Mouse (Mus musculus): ENCODE measurements at regions not wholly inside any gene's neighbourhood (a gene's known extent, or its start where the extent isn't known, plus 50 kb on each side); places are given as distances from the start of the nearest gene placed in this dataset.

DNA sequence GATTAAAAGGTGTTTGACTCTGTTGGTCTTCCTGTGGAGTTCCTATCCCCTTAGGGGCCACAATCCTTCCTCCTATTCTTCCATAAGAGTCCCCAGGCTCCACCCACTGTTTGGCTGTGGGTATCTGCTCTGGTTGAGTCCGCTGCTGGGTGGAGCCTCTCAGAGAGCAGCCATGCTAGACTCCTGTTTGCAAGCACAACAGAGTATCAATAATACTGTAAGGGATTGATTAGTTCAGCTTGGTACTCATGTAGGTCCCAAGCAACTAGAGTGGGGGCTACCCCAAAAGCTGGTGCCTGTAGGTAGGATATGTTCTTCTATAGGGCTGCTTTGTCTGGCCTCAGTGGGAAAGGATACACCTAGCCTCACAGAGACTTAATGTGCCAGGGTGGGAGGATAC, 113.0 kb downstream of the Spata18 start:
- no peak overlapping the region for H3K4me3 ChIP-seq (ENCODE audit: insufficient read depth, low read depth, low read length)
- 81% methylated on average over 1 of the region's 1 CpGs for WGBS
- H3K27me3 ChIP-seq (ENCODE audit: control insufficient read depth, insufficient read depth, low read length): no peaks in the 10 kb centered on the region

DNA sequence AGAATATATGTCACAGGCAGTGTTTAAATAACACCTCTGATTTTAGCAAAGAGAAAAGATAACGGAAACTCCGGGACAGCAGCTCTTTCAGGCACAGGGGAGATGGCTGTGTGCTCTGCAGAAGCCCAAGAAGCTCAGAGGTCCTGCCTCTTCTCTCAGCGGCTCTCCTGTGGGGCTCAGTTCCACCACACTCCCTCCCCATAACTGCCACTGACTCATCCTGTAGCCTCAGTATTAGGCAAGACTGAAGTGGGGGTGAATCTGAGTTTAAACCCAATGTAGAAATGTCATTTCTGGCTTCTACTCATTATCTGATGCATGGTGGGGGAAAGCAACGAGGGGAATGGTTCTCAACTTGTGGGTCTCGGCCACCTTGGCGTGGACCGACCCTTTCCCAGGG, 114.3 kb downstream of the Spata18 start:
- H3K9ac ChIP-seq (ENCODE audit: low read depth, low read length): no peak overlapping the region
- H3K36me3 ChIP-seq (ENCODE audit: control insufficient read depth, insufficient read depth, low read length): no peaks in the 10 kb centered on the region
- H3K27ac ChIP-seq (replicated peaks; ENCODE audit: insufficient read depth, low read depth, low read length): no peak overlapping the region
- no peak for DNase-seq (ENCODE audit: extremely low read depth, low read depth, low spot score)
- 80% methylated on average over 7 of the region's 7 CpGs for WGBS
- no peaks in the 10 kb centered on the region for H3K27me3 ChIP-seq (ENCODE audit: control insufficient read depth, insufficient read depth, low read length)
- H3K4me1 ChIP-seq (ENCODE audit: control insufficient read depth, insufficient read depth, low read length): no peaks in the 10 kb centered on the region
- TF ChIP-seq POLR2A (IDR thresholded peaks at IDR 0.05; ENCODE audit: extremely low read depth, insufficient read depth, low read length) (no peak), CTCF (IDR thresholded peaks at IDR 0.05; ENCODE audit: low read depth, low read length) (no peak)
- no peaks in the 10 kb centered on the region for H3K79me2 ChIP-seq (ENCODE audit: control insufficient read depth, insufficient read depth, low read length)
- H3K4me3 ChIP-seq (ENCODE audit: insufficient read depth, low read depth, low read length): no peak overlapping the region

More for the DNA sequence above, 113.0 kb downstream of the Spata18 start:
- no peaks in the 10 kb centered on the region for H3K36me3 ChIP-seq (ENCODE audit: control insufficient read depth, insufficient read depth, low read length)
- H3K4me1 ChIP-seq (ENCODE audit: control insufficient read depth, insufficient read depth, low read length): no peaks in the 10 kb centered on the region
- H3K9ac ChIP-seq (ENCODE audit: low read depth, low read length): no peak overlapping the region
- TF ChIP-seq CTCF (IDR thresholded peaks at IDR 0.05; ENCODE audit: low read depth, low read length) (no peak), POLR2A (IDR thresholded peaks at IDR 0.05; ENCODE audit: extremely low read depth, insufficient read depth, low read length) (no peak)
- H3K79me2 ChIP-seq (ENCODE audit: control insufficient read depth, insufficient read depth, low read length): no peaks in the 10 kb centered on the region
- H3K27ac ChIP-seq (replicated peaks; ENCODE audit: insufficient read depth, low read depth, low read length): no peak overlapping the region
- DNase-seq (ENCODE audit: extremely low read depth, low read depth, low spot score): no peak

DNA sequence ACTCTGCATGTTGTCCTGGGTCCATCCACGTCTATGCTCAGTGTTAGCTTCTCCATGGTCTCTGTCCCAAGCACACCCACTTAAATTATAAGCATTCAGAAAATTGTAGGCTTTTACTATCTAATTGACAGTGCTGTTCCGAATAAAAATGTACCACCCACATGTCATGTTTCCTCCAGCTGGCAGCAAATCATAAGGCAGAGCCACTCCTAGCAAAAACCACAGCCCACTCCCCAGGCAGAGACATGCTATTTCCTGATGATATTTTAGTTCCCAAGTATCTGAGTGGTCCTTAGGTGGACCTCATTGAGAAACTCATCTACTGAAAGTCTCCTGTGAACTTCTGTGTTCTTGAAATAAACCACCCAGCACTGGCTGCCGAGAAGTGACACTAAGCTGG, 117.1 kb downstream of the Spata18 start:
- no peaks in the 10 kb centered on the region for H3K36me3 ChIP-seq (ENCODE audit: control insufficient read depth, insufficient read depth, low read length)
- no peak overlapping the region for H3K27ac ChIP-seq (replicated peaks; ENCODE audit: insufficient read depth, low read depth, low read length)
- H3K79me2 ChIP-seq (ENCODE audit: control insufficient read depth, insufficient read depth, low read length): no peaks in the 10 kb centered on the region
- H3K27me3 ChIP-seq (ENCODE audit: control insufficient read depth, insufficient read depth, low read length): no peaks in the 10 kb centered on the region
- TF ChIP-seq POLR2A (IDR thresholded peaks at IDR 0.05; ENCODE audit: extremely low read depth, insufficient read depth, low read length): no peak
- TF ChIP-seq CTCF (IDR thresholded peaks at IDR 0.05; ENCODE audit: low read depth, low read length): no peak
- DNase-seq (ENCODE audit: extremely low read depth, low read depth, low spot score): no peak
- H3K9ac ChIP-seq (ENCODE audit: low read depth, low read length): no peak overlapping the region
- H3K4me3 ChIP-seq (ENCODE audit: insufficient read depth, low read depth, low read length): no peak overlapping the region
- WGBS: 68% methylated on average over 3 of the region's 3 CpGs
- no peaks in the 10 kb centered on the region for H3K4me1 ChIP-seq (ENCODE audit: control insufficient read depth, insufficient read depth, low read length)

DNA sequence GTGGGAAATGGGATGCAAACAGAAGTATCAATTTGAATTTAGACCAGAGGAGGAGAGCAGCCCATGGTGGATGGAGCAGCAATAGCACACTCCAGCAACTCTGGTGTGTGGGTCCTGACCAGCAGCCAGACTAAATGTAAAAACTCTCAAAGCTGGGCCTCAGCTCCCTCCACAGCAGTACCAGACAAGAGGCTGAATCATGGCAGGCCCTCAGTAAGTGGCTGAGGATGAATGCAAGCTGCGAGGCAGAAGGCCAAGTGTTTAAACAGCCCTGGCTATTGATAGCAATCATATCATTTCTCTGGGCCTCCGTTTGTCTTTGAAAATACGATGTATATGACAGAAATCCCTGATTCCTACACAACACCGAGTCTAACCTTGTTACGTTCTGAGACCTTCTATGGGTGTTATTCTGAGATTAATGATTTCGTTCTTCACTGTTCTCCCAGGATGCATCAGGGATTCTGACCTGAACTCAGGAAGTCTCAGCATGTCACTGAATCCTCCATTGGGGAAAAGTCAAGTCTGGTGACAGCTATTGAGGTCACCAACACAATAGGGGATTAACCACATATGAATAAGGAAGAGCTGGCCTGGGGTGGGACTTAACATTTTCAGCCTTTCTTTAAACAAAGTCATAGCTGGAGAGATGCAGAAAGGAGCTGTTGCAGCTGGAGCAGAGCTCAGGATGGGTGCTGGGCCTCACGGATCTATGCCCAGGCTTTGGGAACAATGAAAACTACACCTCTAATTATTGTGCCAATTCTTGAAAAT, 124.8 kb downstream of the Spata18 start:
- WGBS: 89% methylated on average over 7 of the region's 7 CpGs

DNA sequence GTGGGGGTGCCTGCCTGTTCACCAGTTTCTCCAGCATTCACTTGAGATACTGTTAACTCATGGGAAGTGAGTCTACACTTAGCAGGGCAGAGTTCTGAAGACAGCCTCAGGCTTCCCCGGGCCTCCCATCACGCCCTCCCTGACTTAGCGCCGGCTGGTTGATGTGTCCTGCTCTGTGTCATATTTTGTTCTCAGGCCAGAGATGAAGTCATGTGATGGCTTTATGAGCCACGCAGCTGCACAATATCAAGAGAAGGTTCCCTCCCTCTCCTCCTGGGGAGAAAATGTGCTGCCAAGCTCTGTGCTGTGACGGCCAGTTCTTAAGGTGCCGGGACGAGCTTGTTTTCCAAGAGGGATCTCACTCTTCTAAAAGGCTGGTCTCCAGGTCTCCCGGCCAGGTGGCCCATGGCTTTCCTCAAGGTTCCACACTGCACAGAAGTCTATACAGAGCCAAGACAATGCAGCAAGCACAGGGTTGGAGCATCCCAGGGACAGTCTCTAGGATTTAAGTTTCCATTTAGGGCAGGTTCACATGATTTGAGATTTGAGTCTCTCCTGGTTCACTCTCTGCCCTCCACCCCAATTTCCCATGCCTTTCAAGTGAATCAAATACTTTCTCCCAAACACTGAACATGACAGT, 126.2 kb downstream of the Spata18 start:
- TF ChIP-seq CTCF (IDR thresholded peaks at IDR 0.05; ENCODE audit: low read depth, low read length) (no peak), POLR2A (IDR thresholded peaks at IDR 0.05; ENCODE audit: extremely low read depth, insufficient read depth, low read length) (no peak)
- no peak overlapping the region for H3K4me3 ChIP-seq (ENCODE audit: insufficient read depth, low read depth, low read length)
- H3K36me3 ChIP-seq (ENCODE audit: control insufficient read depth, insufficient read depth, low read length): no peaks in the 10 kb centered on the region
- H3K27me3 ChIP-seq (ENCODE audit: control insufficient read depth, insufficient read depth, low read length): no peaks in the 10 kb centered on the region
- WGBS: 87% methylated on average over 9 of the region's 9 CpGs
- H3K4me1 ChIP-seq (ENCODE audit: control insufficient read depth, insufficient read depth, low read length): no peaks in the 10 kb centered on the region
- H3K27ac ChIP-seq (replicated peaks; ENCODE audit: insufficient read depth, low read depth, low read length): no peak overlapping the region
- H3K79me2 ChIP-seq (ENCODE audit: control insufficient read depth, insufficient read depth, low read length): no peaks in the 10 kb centered on the region
- DNase-seq (ENCODE audit: extremely low read depth, low read depth, low spot score): peak; percentile 15
- H3K9ac ChIP-seq (ENCODE audit: low read depth, low read length): no peak overlapping the region

More for the DNA sequence above, 124.8 kb downstream of the Spata18 start:
- TF ChIP-seq POLR2A (IDR thresholded peaks at IDR 0.05; ENCODE audit: extremely low read depth, insufficient read depth, low read length) (no peak), CTCF (IDR thresholded peaks at IDR 0.05; ENCODE audit: low read depth, low read length) (no peak)
- H3K79me2 ChIP-seq (ENCODE audit: control insufficient read depth, insufficient read depth, low read length): no peaks in the 10 kb centered on the region
- H3K36me3 ChIP-seq (ENCODE audit: control insufficient read depth, insufficient read depth, low read length): no peaks in the 10 kb centered on the region
- no peaks in the 10 kb centered on the region for H3K27me3 ChIP-seq (ENCODE audit: control insufficient read depth, insufficient read depth, low read length)
- H3K9ac ChIP-seq (ENCODE audit: low read depth, low read length): no peak overlapping the region
- no peak overlapping the region for H3K27ac ChIP-seq (replicated peaks; ENCODE audit: insufficient read depth, low read depth, low read length)
- no peaks in the 10 kb centered on the region for H3K4me1 ChIP-seq (ENCODE audit: control insufficient read depth, insufficient read depth, low read length)
- H3K4me3 ChIP-seq (ENCODE audit: insufficient read depth, low read depth, low read length): no peak overlapping the region
- no peak for DNase-seq (ENCODE audit: extremely low read depth, low read depth, low spot score)

Data from liver, adult 2 months (tissue).